Mouse (Mus musculus) urinary bladder, postnatal 25 days (tissue): ENCODE results near the gene Fmo5.

ENCODE experiments used
- DNase-seq: peaks from one replicate; pipeline ENCODE4 v3.0.0; 2022; ENCODE audit warnings: low spot score

The Fmo5 gene

GRCm38 (mm10) chr3:97631258-97631860, 2.8 kb downstream of the Fmo5 start:
- DNase-seq = no peak

- DNase-seq = no peak
These were observed 4.9 kb downstream of the Fmo5 start for GRCm38 (mm10) chr3:97633456-97633855.

GRCm38 (mm10) chr3:97634288-97634761, 5.7 kb downstream of the Fmo5 start:
- peak; percentile 68 for DNase-seq

GRCm38 (mm10) chr3:97641396-97641795, 12.8 kb downstream of the Fmo5 start:
- DNase-seq = no peak

- no peak for DNase-seq
These were observed 13.4 kb downstream of the Fmo5 start for GRCm38 (mm10) chr3:97642001-97642400.

GRCm38 (mm10) chr3:97648518-97648917, 19.9 kb downstream of the Fmo5 start:
- no peak for DNase-seq

GRCm38 (mm10) chr3:97649022-97649421, 20.4 kb downstream of the Fmo5 start:
- DNase-seq = no peak

- DNase-seq = no peak
These were observed 20.9 kb downstream of the Fmo5 start for GRCm38 (mm10) chr3:97649469-97649868.

- DNase-seq = no peak
These were observed 23.0 kb downstream of the Fmo5 start for GRCm38 (mm10) chr3:97651604-97652003.

- no peak for DNase-seq
These were observed 25.2 kb downstream of the Fmo5 start for GRCm38 (mm10) chr3:97653781-97654180.

GRCm38 (mm10) chr3:97654901-97655300, 26.3 kb downstream of the Fmo5 start:
- DNase-seq = peak; percentile 43

GRCm38 (mm10) chr3:97657655-97658411, 29.2 kb downstream of the Fmo5 start, which contains the start of gene Prkab2:
Gene Prkab2 (plus strand): TSS chr3:97658193.
- peak; percentile 99 for DNase-seq

- DNase-seq = peak; percentile 72
These were observed 30.0 kb downstream of the Fmo5 start for GRCm38 (mm10) chr3:97658426-97659193.

- DNase-seq = no peak
These were observed 31.1 kb downstream of the Fmo5 start for GRCm38 (mm10) chr3:97659746-97660145.

GRCm38 (mm10) chr3:97661206-97661605, 32.6 kb downstream of the Fmo5 start:
- no peak for DNase-seq

GRCm38 (mm10) chr3:97665525-97665924, 36.9 kb downstream of the Fmo5 start:
- DNase-seq = no peak

GRCm38 (mm10) chr3:97666154-97666553, 37.5 kb downstream of the Fmo5 start:
- DNase-seq = no peak

- no peak for DNase-seq
These were observed 38.6 kb downstream of the Fmo5 start for GRCm38 (mm10) chr3:97667093-97667675.

- DNase-seq = no peak
These were observed 46.1 kb downstream of the Fmo5 start, which contains the start of gene Gm17651 for GRCm38 (mm10) chr3:97674644-97675110. Gene Gm17651 (minus strand): TSS chr3:97674694.

- no peak for DNase-seq
These were observed 47.5 kb downstream of the Fmo5 start for GRCm38 (mm10) chr3:97676126-97676525.

- no peak for DNase-seq
These were observed 49.8 kb downstream of the Fmo5 start for GRCm38 (mm10) chr3:97678416-97678815.
